Mouse (Mus musculus) NIH3T3 (cell line): ENCODE measurements around the gene Gm11541.
"Not testable (repeated sequence)": the region's sequence is repeated elsewhere in the genome, so short reads cannot be mapped to it uniquely, and the experiment has no call there.

Experiments
- DNase-seq: peaks from one replicate; pipeline ENCODE4 v3.0.0-alpha.2; 2012; ENCODE audit warnings: low read depth

The Gm11541 gene

GRCm38 (mm10) chr11:94697140-94697539 is 7.2 kb downstream of the Gm11541 start:
- no peak for DNase-seq

DNA sequence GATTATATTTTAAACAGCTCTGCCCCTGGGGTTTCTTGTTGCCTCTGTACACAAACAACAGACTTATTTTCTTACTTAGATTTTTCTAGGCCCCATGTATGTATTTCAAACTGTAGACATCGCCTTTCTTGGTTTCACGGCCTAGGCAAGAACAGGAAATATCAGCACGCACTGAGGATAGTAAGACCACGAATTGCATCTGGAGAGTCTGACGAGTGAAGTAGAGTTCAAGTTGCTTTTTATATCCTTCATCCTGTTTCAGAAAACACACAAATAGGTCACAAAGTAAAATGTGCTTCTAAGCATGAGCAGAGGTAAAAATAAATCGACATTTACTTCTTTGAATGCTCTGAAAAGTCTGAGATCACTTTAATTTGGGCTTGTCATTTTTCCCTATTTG is 8.8 kb downstream of the Gm11541 start:
- DNase-seq: no peak

DNA sequence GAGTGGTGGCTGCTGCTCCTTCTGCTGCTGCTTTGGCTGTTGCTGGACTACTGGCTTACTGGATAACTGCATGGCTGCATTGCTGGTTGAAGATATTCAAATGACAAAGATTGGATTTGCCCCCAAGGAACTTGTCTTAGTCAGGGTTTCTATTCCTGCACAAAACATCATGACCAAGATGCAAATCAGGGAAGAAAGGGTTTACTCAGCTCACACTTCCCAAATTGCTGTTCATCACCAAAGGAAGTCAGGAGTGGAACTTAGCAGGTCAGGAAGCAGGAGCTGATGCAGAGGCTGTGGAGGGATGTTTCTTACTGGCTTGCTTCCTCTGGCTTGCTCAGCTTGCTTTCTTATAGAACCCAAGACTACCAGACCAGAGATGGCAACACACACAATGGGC is 11.8 kb downstream of the Gm11541 start:
- DNase-seq: not testable (repeated sequence)

DNA sequence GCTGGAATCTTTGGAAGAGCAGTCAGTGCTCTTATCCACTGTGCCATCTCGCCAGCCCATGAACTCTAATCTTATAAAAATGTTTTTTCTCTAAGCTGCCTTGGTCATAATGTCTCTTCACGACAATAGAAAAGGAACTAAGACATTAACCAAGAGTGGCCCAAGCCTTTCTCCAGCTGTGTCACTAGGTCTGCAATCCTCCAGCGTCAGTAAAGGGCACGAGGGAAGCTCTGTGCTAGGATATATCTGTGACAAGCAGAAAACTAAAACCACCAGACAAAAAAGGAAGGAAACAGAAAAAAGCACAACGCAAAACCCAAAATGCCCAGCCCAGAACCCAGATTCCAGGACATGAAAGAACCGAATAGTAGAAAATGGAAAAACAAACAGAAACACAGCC is 17.1 kb downstream of the Gm11541 start:
- DNase-seq: no peak

- no peak for DNase-seq
Measured at GRCm38 (mm10) chr11:94682427-94682826, 21.9 kb downstream of the Gm11541 start.

- DNase-seq: no peak
Measured at GRCm38 (mm10) chr11:94681640-94682039, 22.7 kb downstream of the Gm11541 start.

GRCm38 (mm10) chr11:94680639-94681038 is 23.7 kb downstream of the Gm11541 start:
- no peak for DNase-seq

GRCm38 (mm10) chr11:94677607-94678145 is 26.6 kb downstream of the Gm11541 start:
- DNase-seq: peak; percentile 39

DNA sequence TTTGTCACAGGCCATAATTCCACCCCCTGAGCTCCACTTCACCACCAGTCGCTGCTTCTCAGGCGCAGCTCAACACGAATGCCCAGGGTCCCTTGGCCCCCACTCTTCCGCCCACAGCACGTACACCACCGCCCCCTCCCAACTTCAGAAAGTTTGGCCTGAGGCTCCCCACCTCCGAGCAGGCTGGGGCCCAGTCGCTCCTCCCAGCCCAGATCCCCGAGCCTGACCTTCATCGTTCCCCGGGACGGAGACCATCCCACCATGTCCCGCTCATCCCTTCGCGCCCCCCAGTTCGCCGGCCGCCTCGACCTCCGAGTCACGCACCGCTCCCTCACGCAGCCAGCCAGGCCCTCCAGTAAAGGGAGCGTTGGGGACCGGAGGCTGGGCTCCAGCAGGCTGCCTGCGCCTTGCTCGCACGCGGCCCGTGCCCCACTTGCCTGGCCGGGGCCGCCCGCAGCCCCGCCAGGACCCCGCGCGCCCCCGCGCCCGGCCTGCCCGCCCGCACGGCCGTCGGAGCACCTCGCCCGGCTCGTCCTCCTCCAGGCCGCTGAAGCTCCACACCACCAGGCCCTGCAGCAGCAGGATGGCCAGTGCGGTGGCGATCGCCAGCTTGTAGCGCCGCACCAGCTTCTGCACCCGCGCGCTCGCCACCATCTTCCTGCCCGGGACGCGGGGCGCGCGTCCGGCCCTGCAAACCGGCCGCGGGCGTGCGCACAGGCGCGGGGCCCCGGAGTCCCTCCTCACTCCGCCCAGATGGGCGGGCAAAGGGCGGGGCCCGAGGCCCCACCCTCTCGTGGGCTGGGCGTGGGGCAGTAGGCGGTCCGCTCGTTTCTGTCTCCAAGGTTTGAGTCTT is 27.3 kb downstream of the Gm11541 start, which contains the start of gene Xylt2:
TSS of gene Xylt2 (minus strand) at position 762 of the 853 bp plus-strand sequence.
- DNase-seq: peak; percentile 97

GRCm38 (mm10) chr11:94676308-94676707 is 28.0 kb downstream of the Gm11541 start:
- DNase-seq: no peak

DNA sequence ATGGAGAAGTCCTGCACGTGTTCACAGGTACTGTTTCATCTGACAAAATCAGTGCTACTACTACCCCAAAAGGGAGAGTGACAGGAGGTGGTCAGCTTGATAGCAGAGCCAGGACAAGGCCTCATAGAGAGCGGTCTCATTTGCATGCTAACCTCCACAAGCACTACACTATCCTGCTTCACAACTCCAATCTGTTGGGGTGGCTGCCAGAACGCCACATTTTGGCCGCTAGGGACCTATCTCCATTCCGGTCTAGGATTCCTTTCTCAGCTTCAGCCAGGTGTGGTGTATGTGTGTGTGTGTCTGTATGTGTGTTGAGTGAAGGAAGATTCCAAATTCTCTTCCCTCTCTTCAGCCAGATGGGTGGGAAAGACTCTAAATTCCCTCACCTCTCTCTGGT is 28.9 kb downstream of the Gm11541 start:
- no peak for DNase-seq

DNA sequence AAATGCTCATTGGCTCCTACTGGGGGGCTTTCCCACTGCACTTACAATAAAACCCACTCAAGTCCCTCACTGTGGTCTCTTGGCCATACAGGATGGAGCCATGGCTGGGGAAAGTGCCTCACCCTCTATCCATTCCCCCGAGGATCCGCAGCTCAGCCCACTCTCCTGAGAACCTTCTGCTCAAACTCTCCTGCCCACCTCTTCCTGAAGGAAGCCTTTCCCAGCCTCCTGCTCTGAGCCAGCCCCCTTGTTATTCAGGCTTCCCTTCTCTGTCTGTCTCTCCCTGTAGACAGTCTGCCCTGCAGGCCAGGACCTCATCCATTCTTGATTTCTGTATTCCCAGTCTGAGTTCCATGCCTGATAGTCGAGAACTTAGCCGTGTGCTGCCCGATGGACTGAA is 29.3 kb downstream of the Gm11541 start:
- no peak for DNase-seq

- no peak for DNase-seq
Measured at GRCm38 (mm10) chr11:94665281-94665680, 39.0 kb downstream of the Gm11541 start.

- no peak for DNase-seq
Measured at GRCm38 (mm10) chr11:94661344-94661743, 43.0 kb downstream of the Gm11541 start.

- peak; percentile 83 for DNase-seq
Measured at GRCm38 (mm10) chr11:94653663-94654436, 50.4 kb downstream of the Gm11541 start, which contains the start of the genes Mrpl27 and Eme1. Gene Mrpl27 (plus strand): TSS chr11:94653767. Gene Eme1 (minus strand): TSS chr11:94653964.

- DNase-seq: no peak
Measured at GRCm38 (mm10) chr11:94652973-94653372, 51.3 kb downstream of the Gm11541 start.

GRCm38 (mm10) chr11:94651241-94651640 is 53.1 kb downstream of the Gm11541 start:
- DNase-seq: not testable (repeated sequence)

DNA sequence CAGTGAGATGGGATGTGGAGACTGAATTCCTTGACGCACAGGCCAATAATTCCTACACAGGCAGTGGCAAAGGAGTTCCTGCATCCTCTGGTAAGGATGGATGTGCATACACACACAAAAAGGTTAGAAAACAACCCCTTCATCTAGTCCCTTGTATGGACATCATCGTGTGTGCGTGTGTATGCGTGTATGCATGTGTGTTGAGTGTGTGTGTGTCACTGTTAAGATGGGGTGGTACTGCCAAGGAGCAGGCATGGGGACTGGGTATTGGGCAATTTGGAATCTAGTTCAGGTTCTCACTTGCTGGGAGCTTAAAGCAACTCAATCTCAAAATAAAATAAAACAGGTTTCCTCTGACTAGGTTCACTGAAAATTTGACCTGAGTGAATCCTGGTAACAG is 57.8 kb downstream of the Gm11541 start:
- no peak for DNase-seq
